Mouse (Mus musculus): Measurements from ENCODE around the gene Smpd4. TPM values are rescaled to one million over a fixed set of nuclear protein-coding genes. Genes with fewer than 3 reads are reported as not detected.
A peak's percentile ranks its signal among the peaks of the same experiment; 100 is the strongest.

Smpd4 gene
- polyA plus RNA-seq, 1 experiment from 2014 or later: 22.7 TPM

DNA sequence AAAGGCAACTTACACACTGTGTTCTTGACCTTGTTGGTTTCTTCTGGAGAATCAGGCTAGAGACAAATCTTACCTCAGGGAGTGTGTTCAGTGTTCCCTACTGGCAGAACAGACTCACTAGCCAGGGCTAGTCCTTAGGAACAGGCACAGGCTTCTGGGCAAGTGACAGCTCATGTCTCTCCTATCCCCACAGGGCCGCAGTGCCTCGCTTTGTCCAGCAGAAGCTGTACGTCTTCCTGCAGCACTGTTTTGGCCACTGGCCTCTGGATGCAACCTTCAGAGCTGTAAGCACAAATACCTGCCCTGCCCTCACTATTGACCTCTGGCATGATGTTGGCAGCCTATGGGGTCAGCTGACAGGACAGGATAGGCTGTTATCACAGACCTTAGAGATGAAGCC is 19.9 kb downstream of the Smpd4 start:
- Histone ChIP-seq H3K9me3 (ENCODE audit: control insufficient read depth, low read length) (no peaks in the 10 kb centered on the region), H3K9ac (ENCODE audit: low read length) (no peak overlapping the region), H3K36me3 (ENCODE audit: control insufficient read depth, insufficient read depth, low read length) (peaks cover 75% of the 10 kb centered on the region), H3K4me2 (ENCODE audit: low read length) (no peak overlapping the region), H3K27ac (replicated peaks in 1 of 2; ENCODE audit: control insufficient read depth in 1 of 2, insufficient read depth in 1 of 2, low read depth in 2 of 2, low read length in 2 of 2) (no peak overlapping the region), H3K4me1 (ENCODE audit: control insufficient read depth in 2 of 2, insufficient read depth in 2 of 2, low read length in 2 of 2) (peaks cover 13 to 16% of the 10 kb centered on the region in 2 experiments), H3K4me3 (ENCODE audit: control insufficient read depth in 1 of 2, insufficient read depth in 1 of 2, low read depth in 1 of 2, low read length in 2 of 2) (no peak overlapping the region), H3K27me3 (ENCODE audit: control insufficient read depth, insufficient read depth, low read length) (no peaks in the 10 kb centered on the region)
- 91% methylated on average over 3 of the region's 3 CpGs for WGBS
- ATAC-seq (ENCODE audit: insufficient number of reproducible peaks, insufficient read depth, low FRiP score, low read depth): no peak

DNA sequence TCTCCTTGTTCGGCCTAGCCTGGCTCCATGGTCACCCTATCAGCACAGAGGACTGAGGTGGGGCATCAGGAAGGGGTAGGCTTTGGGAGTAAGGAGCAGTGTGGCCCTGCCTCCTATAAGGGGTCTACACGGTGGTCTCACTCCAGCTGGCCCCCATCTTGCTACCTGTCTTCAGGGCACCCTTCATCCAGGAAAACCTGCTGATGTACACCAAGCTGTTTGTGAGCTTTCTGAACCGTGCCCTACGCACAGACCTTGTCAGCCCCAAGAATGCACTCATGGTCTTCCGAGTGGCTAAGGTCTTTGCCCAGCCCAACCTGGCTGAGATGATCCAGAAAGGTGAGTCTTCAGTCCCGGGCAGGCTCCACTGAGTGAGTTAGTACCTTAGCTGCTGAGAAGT is 20.8 kb downstream of the Smpd4 start:
- H3K27ac ChIP-seq (replicated peaks in 1 of 2; ENCODE audit: control insufficient read depth in 1 of 2, insufficient read depth in 1 of 2, low read depth in 2 of 2, low read length in 2 of 2): no peak overlapping the region
- peaks cover 13 to 16% of the 10 kb centered on the region in 2 experiments for H3K4me1 ChIP-seq (ENCODE audit: control insufficient read depth in 2 of 2, insufficient read depth in 2 of 2, low read length in 2 of 2)
- peaks cover 67% of the 10 kb centered on the region for H3K36me3 ChIP-seq (ENCODE audit: control insufficient read depth, insufficient read depth, low read length)
- no peak overlapping the region for H3K4me3 ChIP-seq (ENCODE audit: control insufficient read depth in 1 of 2, insufficient read depth in 1 of 2, low read depth in 1 of 2, low read length in 2 of 2)
- no peak for ATAC-seq (ENCODE audit: insufficient number of reproducible peaks, insufficient read depth, low FRiP score, low read depth)
- no peaks in the 10 kb centered on the region for H3K9me3 ChIP-seq (ENCODE audit: control insufficient read depth, low read length)
- no peaks in the 10 kb centered on the region for H3K27me3 ChIP-seq (ENCODE audit: control insufficient read depth, insufficient read depth, low read length)
- 95% methylated on average over 6 of the region's 6 CpGs for WGBS
- no peak overlapping the region for H3K9ac ChIP-seq (ENCODE audit: low read length)
- no peak overlapping the region for H3K4me2 ChIP-seq (ENCODE audit: low read length)

DNA sequence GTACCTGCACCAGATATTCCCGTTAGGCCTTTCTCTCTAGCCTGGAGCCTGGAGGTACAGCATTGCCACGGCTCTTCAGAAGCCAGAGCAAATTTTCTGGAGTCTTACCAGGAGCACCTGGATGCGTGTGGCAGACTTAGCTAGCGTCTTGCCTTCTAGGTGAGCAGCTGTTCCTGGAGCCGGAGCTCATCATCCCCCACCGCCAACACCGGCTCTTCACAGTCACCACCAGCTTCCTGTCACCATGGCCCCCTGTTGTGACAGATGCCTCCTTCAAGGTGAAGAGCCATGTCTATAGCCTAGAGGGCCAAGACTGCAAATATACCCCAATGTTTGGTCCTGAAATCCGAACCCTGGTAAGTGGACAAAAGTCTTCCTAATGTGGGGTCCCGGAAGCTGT is 21.6 kb downstream of the Smpd4 start:
- Histone ChIP-seq H3K4me3 (ENCODE audit: control insufficient read depth in 1 of 2, insufficient read depth in 1 of 2, low read depth in 1 of 2, low read length in 2 of 2) (no peak overlapping the region), H3K27me3 (ENCODE audit: control insufficient read depth, insufficient read depth, low read length) (no peaks in the 10 kb centered on the region), H3K27ac (replicated peaks in 1 of 2; ENCODE audit: control insufficient read depth in 1 of 2, insufficient read depth in 1 of 2, low read depth in 2 of 2, low read length in 2 of 2) (no peak overlapping the region), H3K9me3 (ENCODE audit: control insufficient read depth, low read length) (no peaks in the 10 kb centered on the region), H3K9ac (ENCODE audit: low read length) (no peak overlapping the region), H3K4me2 (ENCODE audit: low read length) (no peak overlapping the region), H3K4me1 (ENCODE audit: control insufficient read depth in 2 of 2, insufficient read depth in 2 of 2, low read length in 2 of 2) (peaks cover 13 to 16% of the 10 kb centered on the region in 2 experiments), H3K36me3 (ENCODE audit: control insufficient read depth, insufficient read depth, low read length) (peaks cover 60% of the 10 kb centered on the region)
- no peak for ATAC-seq (ENCODE audit: insufficient number of reproducible peaks, insufficient read depth, low FRiP score, low read depth)
- WGBS: 91% methylated on average over 9 of the region's 9 CpGs

DNA sequence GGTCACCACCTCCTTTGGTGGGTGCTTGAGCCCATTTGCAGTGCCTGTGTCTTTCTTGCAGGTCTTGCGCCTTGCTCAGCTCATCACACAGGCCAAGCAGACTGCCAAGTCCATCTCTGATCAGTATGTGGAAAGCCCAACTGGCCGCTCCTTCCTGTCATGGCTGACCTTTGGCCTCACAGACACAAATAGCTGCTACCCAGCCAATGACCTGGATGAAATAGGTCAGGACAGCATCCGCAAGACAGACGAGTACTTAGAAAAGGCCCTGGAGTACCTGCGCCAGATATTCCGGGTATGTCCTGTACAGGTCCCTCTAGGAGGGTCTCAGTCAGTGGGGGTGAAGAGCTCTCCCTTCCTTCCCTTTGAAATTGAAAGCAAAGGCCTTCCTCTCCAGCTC is 22.1 kb downstream of the Smpd4 start:
- 79% methylated on average over 6 of the region's 6 CpGs for whole genome bisulfite sequencing

GRCm38 (mm10) chr16:17642311-17642710 is 23.2 kb downstream of the Smpd4 start:
- no peak overlapping the region for H3K9ac ChIP-seq (ENCODE audit: low read length)
- WGBS: 93% methylated on average over 8 of the region's 8 CpGs
- H3K4me3 ChIP-seq (ENCODE audit: control insufficient read depth in 1 of 2, insufficient read depth in 1 of 2, low read depth in 1 of 2, low read length in 2 of 2): no peak overlapping the region
- peaks cover 6 to 12% of the 10 kb centered on the region in 2 experiments for H3K4me1 ChIP-seq (ENCODE audit: control insufficient read depth in 2 of 2, insufficient read depth in 2 of 2, low read length in 2 of 2)
- H3K9me3 ChIP-seq (ENCODE audit: control insufficient read depth, low read length): no peaks in the 10 kb centered on the region
- no peak overlapping the region for H3K27ac ChIP-seq (replicated peaks in 1 of 2; ENCODE audit: control insufficient read depth in 1 of 2, insufficient read depth in 1 of 2, low read depth in 2 of 2, low read length in 2 of 2)
- no peak overlapping the region for H3K4me2 ChIP-seq (ENCODE audit: low read length)
- ATAC-seq (ENCODE audit: insufficient number of reproducible peaks, insufficient read depth, low FRiP score, low read depth): no peak
- no peaks in the 10 kb centered on the region for H3K27me3 ChIP-seq (ENCODE audit: control insufficient read depth, insufficient read depth, low read length)
- H3K36me3 ChIP-seq (ENCODE audit: control insufficient read depth, insufficient read depth, low read length): peaks cover 60% of the 10 kb centered on the region

More for the DNA sequence above, 22.1 kb downstream of the Smpd4 start:
- no peak for ATAC-seq (ENCODE audit: insufficient number of reproducible peaks, insufficient read depth, low FRiP score, low read depth)
- no peaks in the 10 kb centered on the region for H3K9me3 ChIP-seq (ENCODE audit: control insufficient read depth, low read length)
- H3K27me3 ChIP-seq (ENCODE audit: control insufficient read depth, insufficient read depth, low read length): no peaks in the 10 kb centered on the region
- H3K4me3 ChIP-seq (ENCODE audit: control insufficient read depth in 1 of 2, insufficient read depth in 1 of 2, low read depth in 1 of 2, low read length in 2 of 2): no peak overlapping the region
- no peak overlapping the region for H3K27ac ChIP-seq (replicated peaks in 1 of 2; ENCODE audit: control insufficient read depth in 1 of 2, insufficient read depth in 1 of 2, low read depth in 2 of 2, low read length in 2 of 2)
- H3K9ac ChIP-seq (ENCODE audit: low read length): no peak overlapping the region
- peaks cover 12 to 17% of the 10 kb centered on the region in 2 experiments for H3K4me1 ChIP-seq (ENCODE audit: control insufficient read depth in 2 of 2, insufficient read depth in 2 of 2, low read length in 2 of 2)
- H3K36me3 ChIP-seq (ENCODE audit: control insufficient read depth, insufficient read depth, low read length): peaks cover 60% of the 10 kb centered on the region
- H3K4me2 ChIP-seq (ENCODE audit: low read length): no peak overlapping the region

DNA sequence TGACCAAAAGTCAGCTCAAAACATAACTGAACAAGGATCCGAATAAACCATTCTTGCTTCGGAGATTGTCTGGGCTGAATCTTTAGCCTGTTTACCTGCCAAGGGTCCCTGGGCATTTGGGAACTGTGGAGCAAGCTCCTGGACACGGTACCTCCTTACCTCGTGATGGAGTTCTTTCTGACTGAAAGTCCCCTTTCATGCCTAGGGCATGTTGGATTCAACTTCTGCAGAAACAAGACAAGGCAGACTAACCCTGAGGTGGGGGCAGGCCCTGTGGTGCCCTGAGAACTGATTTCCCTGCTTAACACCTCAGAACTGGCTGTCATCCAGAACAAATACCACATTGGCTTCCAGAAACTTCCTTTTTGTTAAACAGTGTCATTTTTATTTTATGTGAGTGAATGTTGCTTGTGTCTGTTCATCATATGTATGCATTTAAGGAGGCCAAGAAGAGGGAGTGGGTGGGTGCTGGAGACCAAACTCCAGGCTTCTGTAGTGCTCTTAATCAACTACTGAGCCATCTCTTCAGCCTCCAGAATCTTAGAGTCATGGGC is 24.4 kb downstream of the Smpd4 start:
- no peaks in the 10 kb centered on the region for H3K9me3 ChIP-seq (ENCODE audit: control insufficient read depth, low read length)
- H3K27me3 ChIP-seq (ENCODE audit: control insufficient read depth, insufficient read depth, low read length): no peaks in the 10 kb centered on the region
- WGBS: 86% methylated on average over 4 of the region's 4 CpGs
- no peak overlapping the region for H3K4me3 ChIP-seq (ENCODE audit: control insufficient read depth in 1 of 2, insufficient read depth in 1 of 2, low read depth in 1 of 2, low read length in 2 of 2)
- peaks cover 3 to 8% of the 10 kb centered on the region in 2 experiments; a peak in 3 of 4 replicates for H3K4me1 ChIP-seq (ENCODE audit: control insufficient read depth in 2 of 2, insufficient read depth in 2 of 2, low read length in 2 of 2)
- H3K4me2 ChIP-seq (ENCODE audit: low read length): no peak overlapping the region
- no peak overlapping the region for H3K9ac ChIP-seq (ENCODE audit: low read length)
- H3K36me3 ChIP-seq (ENCODE audit: control insufficient read depth, insufficient read depth, low read length): peaks cover 53% of the 10 kb centered on the region
- no peak overlapping the region for H3K27ac ChIP-seq (replicated peaks in 1 of 2; ENCODE audit: control insufficient read depth in 1 of 2, insufficient read depth in 1 of 2, low read depth in 2 of 2, low read length in 2 of 2)
- ATAC-seq (ENCODE audit: insufficient number of reproducible peaks, insufficient read depth, low FRiP score, low read depth): no peak

DNA sequence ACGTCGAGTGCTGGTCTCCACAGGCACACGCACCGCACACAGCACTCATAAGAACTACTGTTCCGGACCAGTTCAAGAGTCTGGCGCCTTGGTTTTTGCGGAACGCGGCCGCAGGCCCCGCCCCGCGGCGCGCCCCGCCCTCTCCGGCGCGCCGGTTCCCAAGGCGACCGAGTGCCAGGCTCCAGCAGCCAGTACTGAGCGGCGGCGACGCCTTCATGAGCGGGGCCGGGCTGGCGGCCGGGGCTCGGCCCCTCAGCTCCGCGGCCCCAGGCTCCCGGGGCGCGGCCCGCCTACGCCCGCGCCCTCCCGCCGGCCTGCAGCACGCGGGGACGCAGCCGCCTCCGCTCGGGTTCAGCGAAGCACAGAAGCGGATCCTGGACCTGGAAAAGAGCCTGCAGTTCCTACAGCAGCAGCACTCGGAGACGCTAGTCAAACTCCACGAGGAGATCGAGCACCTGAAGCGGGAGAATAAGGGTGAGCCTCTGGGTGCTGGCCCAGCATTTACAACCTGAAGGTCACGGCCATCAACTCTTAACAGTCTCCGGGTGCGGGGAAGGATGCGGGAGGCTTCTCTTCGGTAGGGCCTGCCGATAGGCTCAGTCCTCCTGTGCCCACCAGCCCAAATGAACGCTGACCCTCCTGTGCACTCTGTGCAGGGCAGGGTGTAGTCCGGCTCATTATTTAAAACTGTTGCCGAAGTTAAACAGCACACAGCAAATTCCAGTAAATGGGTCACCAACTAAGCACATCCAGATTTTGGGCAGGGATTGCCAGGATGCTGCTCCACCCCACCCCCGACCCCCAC is 27.4 kb downstream of the Smpd4 start, which contains the start of gene Ccdc74a:
Gene Ccdc74a, plus strand, starts transcription at position 161 of the 805 bp plus-strand sequence.
- peak within 1 kb of the TSS; percentile 59 for H3K9ac ChIP-seq (ENCODE audit: low read length)
- 3% methylated on average over 61 of the region's 65 CpGs for WGBS
- peaks cover 3 to 8% of the 10 kb centered on the region in 2 experiments; a peak in 3 of 4 replicates for H3K4me1 ChIP-seq (ENCODE audit: control insufficient read depth in 2 of 2, insufficient read depth in 2 of 2, low read length in 2 of 2)
- H3K4me2 ChIP-seq (ENCODE audit: low read length): peak within 1 kb of the TSS; percentile 73
- peak; percentile 84 for ATAC-seq (ENCODE audit: insufficient number of reproducible peaks, insufficient read depth, low FRiP score, low read depth)
- H3K27me3 ChIP-seq (ENCODE audit: control insufficient read depth, insufficient read depth, low read length): no peaks in the 10 kb centered on the region
- peak within 1 kb of the TSS; percentile 47 to 55 for H3K4me3 ChIP-seq (ENCODE audit: control insufficient read depth in 1 of 2, insufficient read depth in 1 of 2, low read depth in 1 of 2, low read length in 2 of 2)
- H3K9me3 ChIP-seq (ENCODE audit: control insufficient read depth, low read length): no peaks in the 10 kb centered on the region
- no peak within 1 kb of the TSS for H3K27ac ChIP-seq (replicated peaks in 1 of 2; ENCODE audit: control insufficient read depth in 1 of 2, insufficient read depth in 1 of 2, low read depth in 2 of 2, low read length in 2 of 2)
- peaks cover 47% of the 10 kb centered on the region for H3K36me3 ChIP-seq (ENCODE audit: control insufficient read depth, insufficient read depth, low read length)
